Mouse (Mus musculus): ENCODE measurements around the gene Blzf1.

The Blzf1 gene

DNA sequence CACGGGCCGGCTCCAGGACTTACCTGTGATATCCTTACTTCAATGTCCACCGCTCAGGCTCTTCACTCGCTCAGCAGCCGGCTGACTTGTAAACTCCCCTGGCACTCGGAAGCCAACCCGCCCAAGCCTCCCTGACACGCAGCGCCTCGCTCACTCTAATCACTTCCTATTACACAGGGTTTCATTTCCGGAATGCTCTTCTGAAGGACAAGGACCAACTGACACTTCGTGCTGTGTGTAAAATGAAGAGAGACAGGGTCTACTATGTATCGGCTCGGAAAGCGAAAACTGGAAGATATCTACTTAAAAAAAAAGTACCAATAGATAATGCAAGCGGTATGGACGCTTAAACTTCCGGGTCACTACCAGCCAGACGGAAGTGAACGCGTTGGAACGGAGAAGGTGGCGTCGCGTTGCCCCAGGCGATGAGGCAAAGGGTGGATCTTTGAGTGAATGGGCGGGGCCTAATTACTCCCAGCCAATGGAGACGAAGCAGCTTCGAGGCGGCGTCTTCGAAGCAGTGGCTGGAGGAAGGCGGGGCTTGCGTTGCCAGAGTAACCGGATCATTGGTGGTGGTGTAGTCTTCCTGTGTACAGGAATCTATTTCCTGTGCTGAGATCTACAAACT is at the start of gene Blzf1:
Blzf1 (minus strand) TSS at position 366 of the 628 bp plus-strand sequence.
- peak; percentile 99 for DNase-seq

DNA sequence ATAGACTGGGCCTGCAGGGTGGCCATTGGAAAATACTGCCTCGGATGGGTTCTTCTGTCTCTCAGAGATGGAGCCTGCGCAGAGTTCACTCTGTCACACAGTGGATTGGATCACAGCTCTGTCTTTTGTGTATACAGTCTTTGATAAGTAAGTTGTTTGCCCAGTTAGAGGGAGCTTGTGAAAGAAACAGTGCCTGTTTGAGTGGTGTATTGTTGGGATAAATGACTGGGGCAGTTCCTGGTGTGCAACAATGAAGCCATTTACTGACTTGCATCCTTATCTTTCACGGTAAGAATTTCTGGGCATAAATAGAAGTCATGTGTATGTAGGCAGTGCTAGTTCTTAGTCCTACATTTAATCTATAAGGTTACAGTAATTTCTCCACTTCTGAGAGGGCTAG is 46.2 kb upstream of the Blzf1 start:
- DNase-seq = no peak

DNA sequence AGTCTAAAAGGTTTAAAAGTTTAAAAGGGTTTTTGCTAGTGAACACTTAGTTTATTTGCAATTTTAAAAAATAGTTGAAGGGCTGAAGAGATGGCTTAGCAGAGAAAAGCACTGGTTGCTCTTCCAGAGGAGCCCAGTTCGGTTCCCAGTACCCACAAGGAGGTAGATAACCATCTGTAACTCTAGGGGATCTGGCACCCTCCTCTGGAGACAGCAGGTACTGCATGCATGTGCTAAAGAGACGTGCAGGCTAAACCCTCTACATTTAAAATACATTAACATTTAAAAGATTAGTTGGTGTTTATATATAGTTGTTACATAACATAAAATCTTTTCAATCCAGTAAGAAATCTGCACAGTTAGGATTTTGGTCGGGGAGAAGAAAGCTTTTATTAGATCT is 34.9 kb upstream of the Blzf1 start:
- DNase-seq = peak; percentile 28 to 81

DNA sequence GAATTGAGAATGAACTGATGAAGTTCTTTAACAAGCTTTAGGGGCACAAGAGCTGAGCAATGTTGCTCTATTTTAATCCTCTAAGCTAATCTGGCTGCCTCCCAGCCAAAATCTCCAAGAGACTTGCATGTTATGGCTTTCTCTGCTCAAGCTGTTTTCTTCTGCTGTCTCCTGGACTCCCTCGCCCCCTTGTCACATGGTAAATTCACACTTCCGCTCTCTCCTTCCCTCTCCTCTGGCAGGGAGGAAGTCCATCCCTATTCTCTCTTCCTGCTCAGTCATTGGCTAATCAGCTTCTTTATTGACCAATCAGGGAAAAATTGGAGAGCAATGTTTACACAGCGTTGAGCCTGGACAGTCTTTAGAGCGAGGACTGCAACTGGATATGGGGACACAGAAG is 28.6 kb upstream of the Blzf1 start:
- no peak for DNase-seq

DNA sequence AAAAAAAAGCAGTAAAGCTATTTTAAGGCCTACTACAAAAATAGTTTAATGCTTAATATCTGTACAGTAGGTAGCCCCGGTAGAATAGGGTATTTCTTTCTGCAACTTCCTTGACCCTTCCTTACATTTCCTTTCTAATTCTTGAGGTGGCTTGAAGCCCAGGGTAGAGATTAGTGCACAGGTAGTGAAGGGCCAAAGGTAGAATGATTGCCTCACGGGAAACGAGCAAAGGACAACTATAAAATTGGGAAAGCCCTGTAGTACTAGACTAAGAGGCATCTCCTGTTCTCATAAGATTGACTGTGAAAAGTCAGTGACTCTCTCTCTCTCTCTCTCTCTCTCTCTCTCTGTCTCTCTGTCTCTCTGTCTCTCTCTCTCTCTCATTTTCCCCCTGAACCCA is 28.1 kb upstream of the Blzf1 start:
- no peak for DNase-seq

DNA sequence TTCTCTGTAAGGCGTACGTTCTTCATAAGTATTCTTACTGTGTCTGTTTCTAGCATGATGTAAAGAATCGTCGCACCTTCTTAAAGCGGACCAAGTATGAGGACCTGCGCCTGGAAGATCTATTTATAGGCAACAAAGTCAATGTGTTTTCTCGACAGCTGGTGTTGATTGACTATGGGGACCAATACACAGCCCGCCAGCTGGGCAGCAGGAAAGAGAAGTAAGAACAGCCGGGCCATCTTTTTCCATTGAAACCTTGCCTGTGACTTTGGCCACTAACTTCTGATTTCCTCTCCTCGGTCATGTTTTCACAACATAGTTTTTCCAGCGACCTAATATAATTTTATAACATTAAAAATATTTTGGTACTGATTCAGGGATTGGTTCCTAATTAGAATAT is 25.3 kb upstream of the Blzf1 start:
- DNase-seq = no peak

DNA sequence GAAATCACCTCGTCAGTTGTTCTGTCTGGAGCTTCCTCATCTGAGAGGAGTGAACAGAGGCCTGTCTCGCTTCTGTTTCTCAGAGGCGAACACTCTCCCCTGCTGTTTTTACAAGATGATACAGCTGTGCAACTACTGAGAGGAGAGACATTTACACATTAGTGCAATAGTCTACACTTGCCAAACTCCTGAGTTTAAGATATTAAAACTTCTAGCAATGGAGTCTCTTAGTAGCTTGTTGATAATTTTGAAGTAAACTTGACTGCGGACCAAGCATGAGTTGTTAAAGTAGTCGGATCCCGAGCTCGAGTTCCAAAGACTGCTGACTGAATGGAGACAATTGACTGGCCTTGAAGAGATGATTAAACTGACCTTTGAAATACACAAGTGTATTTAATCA is 20.5 kb upstream of the Blzf1 start:
- DNase-seq = peak in 1 of 2 experiments; percentile 16

DNA sequence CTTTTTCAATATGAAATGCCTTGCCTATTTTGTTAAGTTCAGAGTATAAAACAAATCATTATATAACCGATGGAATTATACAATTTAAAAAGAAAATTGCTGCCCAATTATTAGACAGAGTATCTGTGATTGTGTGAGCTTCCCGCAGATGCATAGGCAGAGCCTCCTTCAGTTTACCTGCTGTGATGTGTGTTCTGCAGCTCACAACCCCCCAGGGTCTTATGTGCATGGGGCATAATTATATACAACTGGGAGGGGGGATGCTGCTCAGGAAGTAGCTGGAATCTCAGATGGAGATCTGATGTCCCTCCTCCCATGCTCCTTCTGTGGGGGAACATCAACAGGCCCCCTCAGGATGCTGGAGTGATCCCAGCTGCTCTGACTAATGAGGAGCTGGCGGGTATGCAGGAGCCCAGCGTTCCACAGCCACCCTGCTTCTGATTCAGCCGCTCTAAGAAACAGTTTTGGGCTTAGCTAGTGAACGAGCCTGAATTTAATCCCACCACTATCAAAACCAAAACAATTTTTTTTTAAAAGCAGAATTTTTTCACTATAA is 19.4 kb upstream of the Blzf1 start:
- no peak for DNase-seq

DNA sequence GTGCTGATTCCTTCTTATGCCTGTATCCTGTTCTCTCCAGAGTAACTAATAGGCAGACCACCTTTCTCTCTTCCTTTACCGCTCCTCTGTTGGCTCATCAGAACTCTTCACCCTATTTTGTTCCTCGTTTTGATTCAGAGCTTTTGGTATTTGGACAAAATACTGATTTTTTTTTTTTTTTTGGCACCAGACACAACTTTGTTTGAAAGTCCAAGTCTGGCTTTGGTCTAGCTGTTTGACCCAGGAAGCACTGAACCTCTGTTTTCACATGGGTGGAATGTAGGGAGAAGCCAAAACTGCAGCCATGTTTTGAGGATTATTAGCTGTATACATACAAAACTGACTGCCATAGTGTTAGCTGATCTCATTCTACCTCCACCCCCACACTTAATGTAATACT is 17.6 kb upstream of the Blzf1 start:
- DNase-seq = peak in 1 of 2 experiments; percentile 23

DNA sequence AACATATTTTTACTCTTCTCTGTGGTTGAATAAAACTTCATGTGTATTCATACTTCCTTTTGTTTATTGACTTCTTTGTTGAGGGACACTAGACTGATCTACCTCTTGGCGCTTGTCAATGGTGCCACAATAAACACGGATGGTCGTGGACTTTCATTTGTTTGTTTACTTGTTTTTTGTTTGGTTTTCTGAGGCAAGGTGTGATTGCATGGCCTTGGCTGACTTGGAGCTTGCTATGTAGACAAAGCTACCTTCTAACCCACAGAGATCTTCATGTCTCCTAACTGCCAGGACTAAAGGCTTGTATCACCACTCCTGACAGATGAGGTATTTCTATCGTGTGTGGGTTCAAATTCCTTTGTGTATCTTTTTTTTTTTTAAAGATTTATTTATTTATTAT is 16.9 kb upstream of the Blzf1 start:
- no peak for DNase-seq

DNA sequence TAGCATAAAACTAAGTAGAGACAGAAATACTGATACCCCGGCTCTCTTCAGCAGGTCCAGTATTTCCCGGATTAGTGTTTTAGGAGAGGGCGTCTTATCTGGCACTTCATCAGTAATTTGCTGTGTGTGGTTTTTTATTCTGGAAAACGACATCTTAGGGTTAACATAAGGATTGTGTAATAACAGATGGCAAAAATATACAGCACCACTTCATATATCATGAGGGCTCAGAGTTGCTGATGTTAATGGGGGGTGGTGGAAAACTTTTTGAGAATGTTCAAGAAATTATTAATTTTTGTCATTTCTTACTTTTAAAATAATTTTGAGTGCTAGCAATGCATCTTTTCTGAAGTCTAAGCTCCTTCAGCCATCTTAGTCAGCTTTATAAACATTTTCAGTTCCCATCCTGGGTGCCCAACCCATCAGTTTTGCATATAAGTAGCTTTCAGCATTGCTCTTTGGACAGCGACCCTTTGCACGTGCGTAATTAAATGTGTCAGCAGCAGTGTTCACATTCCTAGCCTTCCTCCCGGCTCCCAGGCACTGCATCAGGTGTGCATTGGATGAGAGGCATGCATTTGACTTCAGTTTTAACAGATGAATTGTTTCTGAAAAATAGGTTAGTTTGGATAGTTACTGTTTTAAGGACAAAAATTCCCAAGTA is 15.8 kb upstream of the Blzf1 start:
- DNase-seq = peak in 1 of 2 experiments; percentile 19

DNA sequence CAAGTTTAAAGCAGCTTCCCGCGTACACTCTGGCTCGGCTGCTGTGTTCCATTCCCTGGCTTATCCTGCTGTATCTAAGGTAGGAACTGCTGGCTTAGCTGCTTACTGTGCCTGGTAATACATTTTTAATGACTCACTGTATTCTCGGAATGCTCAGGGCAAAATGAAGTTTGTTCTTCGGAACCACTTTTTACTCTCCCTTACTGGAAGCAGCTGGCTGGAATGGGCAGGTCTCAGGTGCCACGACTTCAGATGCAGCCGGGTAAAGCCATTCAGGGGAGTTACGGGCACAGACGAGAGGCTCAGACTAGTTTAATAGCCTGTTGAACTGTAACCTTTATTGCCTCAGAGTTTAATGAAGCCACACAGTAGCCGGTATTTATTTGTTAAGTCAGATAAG is 14.1 kb upstream of the Blzf1 start:
- DNase-seq = peak; percentile 66 to 78

DNA sequence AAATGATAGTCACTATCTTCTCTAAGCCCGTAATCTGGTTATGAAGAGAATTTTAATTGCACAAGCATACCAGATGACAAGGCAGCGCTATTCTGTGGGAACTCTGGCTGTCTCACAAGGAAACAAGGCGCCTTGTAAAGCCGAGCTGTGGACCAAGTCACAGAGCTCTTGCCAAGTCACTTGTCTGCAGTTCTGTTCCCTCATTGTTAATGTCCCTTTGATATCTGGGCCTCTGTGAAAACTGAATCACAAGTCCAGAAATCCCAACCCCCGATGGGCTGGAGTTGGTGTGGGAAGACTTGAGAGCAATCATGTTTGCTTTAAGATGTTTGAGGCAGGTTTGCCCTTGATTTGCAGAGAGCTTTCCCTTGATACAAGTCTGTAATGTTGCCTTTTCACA is 13.4 kb upstream of the Blzf1 start:
- DNase-seq = peak in 1 of 2 experiments; percentile 20

DNA sequence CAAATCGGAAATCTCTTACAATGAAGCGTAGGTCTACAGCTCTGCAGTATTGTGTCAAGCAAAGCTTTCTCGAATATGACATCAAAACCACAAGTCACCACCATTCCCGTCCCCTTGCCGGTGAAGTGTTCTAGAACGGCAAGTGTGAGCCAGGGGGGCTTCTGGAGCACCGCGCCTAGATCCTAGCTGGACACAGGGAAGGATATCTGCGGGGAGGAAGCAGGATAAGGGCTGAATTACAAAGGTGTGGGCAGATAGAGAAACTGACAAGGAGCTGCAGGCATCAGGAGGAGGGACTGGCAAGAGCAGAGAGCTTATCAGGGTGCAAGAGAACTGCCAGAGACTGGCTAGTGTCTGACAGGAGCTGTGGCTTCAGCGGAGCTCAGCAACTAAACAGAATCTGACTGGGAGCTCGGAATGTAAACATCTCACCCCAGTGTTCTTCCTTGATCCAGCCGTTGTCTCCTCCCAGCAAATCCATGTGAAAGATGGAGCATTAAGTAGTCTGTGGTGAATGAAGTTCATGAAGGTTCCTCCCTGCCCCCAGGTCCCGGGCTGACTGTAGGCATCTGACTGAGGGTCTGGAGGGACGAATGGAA is 12.4 kb upstream of the Blzf1 start:
- DNase-seq = no peak

DNA sequence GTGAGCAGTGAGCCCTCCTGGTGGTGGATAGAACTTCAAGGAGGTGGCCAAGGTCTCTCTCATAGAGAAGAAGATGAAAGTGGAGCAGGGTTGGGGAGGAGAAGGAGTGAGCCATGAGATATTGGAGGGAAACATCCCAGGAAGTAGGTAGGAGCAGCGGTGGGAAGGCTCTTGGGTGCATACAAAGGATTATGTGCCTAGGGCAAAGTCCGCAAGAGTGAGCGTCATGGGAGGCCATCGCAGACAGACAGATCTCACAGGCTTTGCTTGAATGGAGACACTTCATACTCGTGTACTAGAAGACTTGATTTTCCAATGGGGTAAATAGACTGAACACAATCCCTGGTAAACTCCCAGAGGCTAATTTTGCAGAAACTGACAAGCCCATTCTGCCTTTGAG is 11.2 kb upstream of the Blzf1 start:
- peak in 1 of 2 experiments; percentile 56 for DNase-seq

DNA sequence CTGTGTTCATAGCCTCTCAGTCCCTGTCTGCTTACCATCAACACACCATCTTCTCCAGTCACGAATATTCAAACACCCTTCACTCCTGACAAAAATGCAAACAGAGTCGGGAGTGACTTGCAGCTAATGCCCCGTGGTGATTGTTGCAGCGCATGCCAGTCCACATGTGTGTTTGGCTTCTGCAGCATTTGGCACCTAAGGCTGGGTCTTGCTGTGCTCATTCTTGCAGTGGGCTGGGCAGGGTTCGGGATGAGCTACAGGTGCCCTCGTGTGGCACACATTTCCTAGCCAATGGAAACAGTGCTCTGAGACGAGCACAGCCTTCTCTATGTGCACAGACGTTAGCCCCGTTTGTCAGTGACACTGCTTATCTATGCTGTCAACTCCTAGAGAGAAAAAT is 10.0 kb upstream of the Blzf1 start:
- DNase-seq = no peak

DNA sequence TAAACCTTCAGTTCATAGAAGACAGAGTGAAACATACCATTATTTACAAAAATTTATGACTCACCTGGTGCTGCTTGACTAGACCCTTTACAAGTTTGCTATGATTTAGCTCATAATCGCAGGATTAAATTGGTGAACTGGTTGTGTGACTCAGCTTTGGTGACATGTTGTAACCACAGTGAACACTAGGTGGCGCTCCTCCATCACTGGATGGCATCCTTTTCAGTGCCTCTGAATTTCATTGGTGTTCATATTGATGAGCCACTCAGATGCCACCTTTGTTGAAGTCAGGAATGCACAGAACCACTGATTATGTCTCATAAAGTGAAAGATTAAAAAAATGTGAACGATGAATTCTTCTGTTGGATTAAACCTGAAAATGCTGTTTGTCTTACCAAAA is 9.4 kb upstream of the Blzf1 start:
- DNase-seq = peak; percentile 59 to 89

DNA sequence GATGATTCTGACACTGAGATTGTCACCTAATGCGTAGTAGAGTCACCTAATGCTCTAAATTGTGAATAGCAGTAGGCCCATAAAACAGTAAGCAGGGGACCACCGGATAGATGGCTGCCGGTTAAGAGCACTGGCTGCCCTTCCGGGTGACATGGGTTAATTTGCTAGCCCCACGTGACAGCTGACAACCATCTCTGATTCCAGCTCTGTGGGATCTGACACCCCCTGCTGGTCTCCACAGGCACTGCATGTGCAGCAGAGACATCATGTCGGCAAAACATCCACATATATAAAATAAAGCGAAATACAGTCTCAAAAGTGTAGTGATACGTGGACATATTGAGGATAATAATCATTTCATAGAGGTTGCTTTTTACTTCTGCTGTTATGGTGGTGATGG is 8.0 kb upstream of the Blzf1 start:
- DNase-seq = peak in 1 of 2 experiments; percentile 61

DNA sequence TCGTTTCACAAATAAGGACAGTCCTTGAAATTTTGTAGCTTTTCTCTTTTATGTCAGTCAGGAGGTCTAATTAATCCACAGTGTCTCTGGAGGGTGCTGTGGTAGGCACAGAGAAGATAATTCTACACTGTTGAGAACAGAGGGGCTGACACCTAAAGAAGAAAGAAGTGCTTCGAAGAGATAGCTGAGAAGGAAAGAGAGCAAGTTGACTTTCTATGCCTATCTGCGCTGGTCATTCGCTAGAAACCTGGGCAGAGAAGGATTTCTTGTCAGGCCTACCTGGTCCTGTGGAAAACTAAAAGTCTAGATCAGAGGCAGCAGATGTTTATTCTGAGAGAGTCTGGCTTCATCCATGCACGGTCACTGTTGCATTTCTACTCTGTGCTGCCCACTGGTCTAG is 6.8 kb upstream of the Blzf1 start:
- DNase-seq = no peak

DNA sequence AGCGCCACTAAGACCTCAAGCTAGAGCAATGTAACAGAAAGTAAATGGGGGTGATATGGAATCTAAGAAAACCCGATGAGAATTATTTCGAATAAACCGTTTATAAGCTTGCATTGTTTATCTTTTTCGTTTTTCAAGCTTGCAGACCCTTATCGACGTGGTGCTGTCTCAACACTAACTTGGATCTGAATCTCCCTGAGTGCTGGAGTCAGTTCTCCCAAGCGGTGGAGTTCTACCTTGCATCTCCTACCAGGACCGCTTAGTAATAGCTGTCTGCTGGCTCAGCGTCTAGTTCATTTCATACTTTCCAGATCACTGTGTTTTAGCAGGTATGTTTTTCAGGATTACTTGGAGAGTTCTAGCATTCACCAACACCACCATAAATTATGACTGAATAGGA is 633 bp upstream of the Blzf1 start:
- DNase-seq = no peak

DNA sequence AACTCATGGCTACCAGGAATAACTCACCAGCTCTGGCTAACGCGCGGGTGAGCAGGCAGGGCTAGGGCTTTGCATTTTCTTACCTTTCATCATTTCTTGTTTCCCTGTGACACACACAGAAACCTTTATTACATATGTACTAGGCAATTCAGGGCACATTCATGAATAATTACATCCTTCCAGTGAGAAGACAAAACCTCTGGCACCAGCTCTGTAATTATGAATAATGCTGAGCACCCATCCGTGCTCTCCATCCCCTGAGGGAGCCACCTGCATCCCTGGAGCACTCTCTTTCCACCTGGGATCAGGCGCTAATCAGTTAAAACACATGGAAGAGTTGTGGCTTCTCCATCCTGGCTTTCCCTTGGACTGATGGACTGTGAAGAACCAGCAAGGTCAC is 3.5 kb downstream of the Blzf1 start, which contains the start of gene Nme7:
Nme7 (plus strand) TSS at position 301 of the 400 bp plus-strand sequence.
- DNase-seq = no peak

DNA sequence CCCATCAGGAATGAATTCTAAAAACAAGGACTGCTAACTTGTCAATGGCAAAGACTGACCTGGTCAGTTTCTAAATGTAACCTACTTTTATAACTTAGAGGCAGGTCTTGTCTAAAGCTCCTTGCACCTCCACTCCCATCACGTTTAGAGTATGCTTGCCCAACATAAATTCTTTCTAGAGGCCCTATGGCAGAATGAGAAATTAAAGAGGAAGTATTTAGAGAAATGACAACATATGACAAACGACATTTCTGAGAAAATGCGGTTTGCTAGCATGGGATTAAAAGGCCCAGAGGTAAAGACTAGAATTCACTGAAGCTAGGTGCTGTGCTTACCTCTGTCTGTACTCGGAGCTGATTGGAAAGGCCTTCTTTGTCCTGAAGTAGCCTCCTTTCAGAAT is 5.3 kb downstream of the Blzf1 start:
- no peak for DNase-seq

DNA sequence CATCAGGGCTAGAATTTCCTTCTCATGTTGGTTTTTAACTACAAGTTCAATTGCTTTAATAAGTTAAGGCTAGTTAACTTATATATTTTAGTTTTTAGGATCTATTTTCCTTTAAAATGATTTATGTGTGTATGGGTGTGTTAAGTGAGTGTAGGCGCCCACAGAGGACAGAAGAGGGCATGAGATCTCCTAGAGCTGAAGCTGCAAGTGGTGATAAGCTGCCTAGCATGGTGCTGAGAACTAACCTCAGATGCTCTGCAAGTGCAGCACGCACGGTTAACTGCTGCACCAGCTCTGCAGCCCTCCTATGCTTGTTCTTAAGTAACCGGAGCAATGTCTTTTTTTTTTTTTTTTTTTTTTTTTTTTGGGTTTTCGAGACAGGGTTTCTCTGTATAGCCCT is 10.8 kb downstream of the Blzf1 start:
- DNase-seq = no peak

DNA sequence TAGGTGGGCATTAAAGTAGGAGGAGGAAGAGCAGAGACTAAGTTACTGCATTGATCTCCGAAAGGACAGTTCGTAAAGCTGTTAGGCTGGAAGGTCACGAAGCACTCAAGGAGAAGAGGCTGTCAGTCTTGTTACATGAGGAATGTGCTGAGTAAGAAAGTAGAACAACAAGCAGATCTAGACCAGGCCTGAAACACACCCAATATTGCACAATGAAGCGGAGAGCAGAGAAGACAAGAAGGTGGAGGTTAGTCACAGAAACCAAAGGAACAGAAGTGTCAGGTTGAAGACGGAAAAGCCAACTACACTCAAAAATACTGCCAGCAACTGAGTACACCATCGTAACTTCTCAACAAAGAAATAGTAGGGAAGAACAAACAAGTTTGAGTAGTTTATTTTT is 13.2 kb downstream of the Blzf1 start:
- peak in 1 of 2 experiments; percentile 11 for DNase-seq
